Mouse (Mus musculus) frontal cortex, adult 2 months (tissue): ENCODE results near the gene P2rx3. TPM values are rescaled to one million over a fixed set of nuclear protein-coding genes. Genes with fewer than 3 reads are reported as not detected.

ENCODE experiments used
- DNase-seq, 2 experiments: peaks; one replicate each; pipeline ENCODE4 v3.0.0; 2022; ENCODE audit warnings: low spot score in 1 of 2; ENCODE audit errors: extremely low spot score in 1 of 2
- polyA plus RNA-seq: library from polyadenylated mRNA; depleted of rRNA; stranded (reverse); fragments of >200 nt; gene quantifications from 2 replicates; pipeline ENCODE4 v1.2.3, GENCODE M21; 2012; rRNA removed

P2rx3 gene
- polyA plus RNA-seq, result 1.8 and 2.1 TPM in 2 replicates

DNA sequence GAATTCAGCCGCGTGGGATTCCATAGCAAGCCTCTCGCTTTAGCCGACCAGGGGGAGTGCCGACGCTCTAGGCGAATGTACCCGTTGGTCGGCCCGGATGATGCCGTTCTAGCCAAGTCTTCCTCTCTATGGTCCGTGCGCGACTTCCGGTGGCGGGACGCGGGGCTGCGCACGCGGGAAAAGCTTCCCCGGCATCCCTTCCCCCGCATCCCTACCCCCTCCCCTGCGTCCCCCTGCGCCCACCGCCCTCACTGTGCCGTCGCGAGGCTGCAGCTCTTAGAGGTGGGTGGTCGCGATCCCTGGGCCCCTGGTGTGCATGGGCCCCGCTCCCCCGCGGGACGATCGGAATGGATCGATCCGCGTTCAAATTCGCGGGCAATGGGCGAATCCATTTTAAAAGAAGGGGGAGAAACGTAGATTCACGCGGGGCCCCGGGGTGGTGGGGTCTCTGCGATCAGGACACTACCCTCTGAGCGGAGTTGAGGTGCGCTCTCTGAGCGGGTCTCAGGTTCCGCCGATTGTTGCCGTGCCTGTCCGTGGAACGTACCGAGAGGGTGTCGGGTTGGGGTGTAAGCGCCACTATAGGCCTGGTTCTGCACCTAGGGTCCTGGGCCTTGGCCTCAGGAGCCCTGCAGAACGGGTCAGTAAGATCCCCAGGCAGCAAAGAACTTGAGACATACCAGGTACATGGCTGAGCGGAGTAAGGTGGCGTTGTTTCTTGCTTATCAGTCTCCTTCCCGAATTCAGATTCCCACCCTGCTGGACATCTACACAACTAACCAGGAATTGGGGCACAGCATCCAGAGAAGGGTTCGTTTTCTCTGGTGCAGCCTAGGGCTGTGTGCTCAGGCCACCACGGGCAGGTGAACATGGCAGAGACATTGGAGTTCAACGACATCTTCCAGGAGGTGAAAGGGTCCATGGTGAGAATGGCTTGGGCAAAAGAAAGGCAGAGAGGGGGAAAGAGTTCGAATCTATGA, at the start of gene P2rx3, which contains the start of gene Ssrp1:
P2rx3 (minus strand) TSS at position 416 of the 980 bp plus-strand sequence.
Ssrp1 (plus strand) TSS at position 188 of the 980 bp plus-strand sequence.
- peak; percentile 72 to 95 for DNase-seq

DNA sequence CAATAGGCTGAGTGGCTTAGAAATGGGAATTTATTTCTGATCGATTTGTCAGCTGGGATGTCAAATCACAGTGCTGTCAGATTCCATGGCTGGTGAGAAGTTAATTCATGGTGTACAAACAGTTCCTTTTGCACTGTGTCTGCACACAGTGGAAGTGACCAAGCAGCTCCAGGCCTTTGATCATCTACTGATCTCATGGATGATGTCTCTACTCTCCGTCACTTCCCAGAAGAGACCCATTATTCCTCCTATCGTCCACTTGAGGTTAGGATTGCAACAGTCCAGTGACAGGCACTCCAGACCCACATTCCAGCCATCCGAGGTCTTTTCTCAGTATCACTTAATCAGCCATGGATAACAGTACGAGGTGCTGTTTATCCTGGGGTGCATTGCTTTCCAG, 36.5 kb upstream of the P2rx3 start:
- DNase-seq, result no peak

DNA sequence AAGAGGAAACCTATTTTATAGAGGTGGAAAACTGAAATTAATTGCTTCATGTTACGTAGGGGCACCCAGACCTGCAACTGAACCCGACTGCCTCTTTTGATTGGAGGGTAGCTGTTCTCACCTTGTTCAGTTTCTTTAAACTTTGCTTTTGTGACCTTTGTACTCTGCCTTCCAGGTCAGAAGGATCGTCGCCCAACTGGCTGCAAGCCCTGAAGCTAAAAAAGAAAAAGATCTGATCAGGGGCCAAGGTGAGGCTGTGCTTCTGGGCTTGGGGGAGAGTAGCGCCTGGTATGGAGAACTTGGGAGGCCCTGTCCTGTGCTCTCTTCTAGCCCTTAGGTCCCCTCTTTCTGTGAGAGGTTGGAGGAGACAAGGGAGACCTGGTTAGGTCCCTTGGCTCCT, 34.7 kb upstream of the P2rx3 start:
- no peak for DNase-seq

DNA sequence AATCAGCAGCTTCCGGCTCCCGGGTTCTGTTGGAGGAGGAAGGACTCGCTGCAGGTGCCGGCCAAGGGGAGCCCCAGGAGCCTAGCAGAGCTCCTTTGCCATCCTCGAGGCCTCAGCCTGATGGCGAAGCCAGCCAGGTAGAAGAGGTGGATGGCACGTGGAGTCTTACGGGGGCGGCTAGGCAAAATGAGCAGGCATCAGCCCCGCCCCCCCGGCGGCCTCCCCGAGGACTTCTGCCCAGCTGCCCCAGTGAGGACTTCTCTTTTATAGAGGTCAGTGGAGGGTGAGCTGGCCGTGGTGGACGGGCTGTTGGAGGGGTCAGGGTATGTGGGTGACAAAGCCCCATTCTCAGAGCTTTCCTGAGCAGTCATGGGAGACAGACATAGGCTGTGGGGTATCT, 32.8 kb upstream of the P2rx3 start:
- no peak for DNase-seq

- no peak for DNase-seq
These were observed 31.4 kb upstream of the P2rx3 start for GRCm38 (mm10) chr2:85068626-85069025.

GRCm38 (mm10) chr2:85067903-85068625, 30.8 kb upstream of the P2rx3 start:
- DNase-seq, result no peak

- no peak for DNase-seq
These were observed 29.7 kb upstream of the P2rx3 start for GRCm38 (mm10) chr2:85066937-85067336.

DNA sequence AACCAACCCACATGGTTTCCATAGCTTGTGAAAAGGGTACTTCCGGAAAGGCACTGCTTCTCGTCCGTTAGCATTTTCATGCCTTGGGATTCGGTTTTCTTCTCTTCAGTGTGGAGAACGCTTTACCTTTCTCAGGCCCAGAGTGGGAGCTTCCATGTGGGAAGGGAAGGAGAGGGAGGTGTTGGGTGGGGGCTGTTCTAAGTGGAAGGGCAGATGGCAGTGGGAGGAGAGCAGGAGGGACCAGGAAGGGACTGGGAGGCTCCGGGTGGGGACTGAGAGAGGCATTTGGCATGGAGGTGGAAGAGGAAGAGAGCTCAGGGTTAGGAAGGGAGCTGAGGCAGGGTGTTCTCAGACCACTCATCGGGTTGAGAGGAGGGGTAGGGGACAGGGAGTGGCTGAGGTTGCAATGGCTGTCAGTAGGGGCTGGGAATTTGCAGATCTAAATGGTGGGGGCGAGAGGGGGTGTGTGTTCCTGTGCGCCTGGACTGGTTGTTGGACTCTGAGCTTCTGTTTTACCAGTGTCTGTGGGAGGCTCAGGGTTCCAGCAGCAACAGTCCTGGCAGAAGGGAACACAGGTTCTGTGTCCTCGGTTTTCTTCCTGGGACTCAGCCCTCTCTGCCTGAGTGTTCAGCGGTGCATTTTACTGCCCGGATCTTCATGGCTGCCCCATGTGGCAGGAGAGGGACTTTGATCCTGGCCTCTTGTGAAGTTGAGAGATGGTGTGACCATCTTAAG, 28.0 kb upstream of the P2rx3 start:
- peak in 1 of 2 experiments; percentile 66 for DNase-seq

DNA sequence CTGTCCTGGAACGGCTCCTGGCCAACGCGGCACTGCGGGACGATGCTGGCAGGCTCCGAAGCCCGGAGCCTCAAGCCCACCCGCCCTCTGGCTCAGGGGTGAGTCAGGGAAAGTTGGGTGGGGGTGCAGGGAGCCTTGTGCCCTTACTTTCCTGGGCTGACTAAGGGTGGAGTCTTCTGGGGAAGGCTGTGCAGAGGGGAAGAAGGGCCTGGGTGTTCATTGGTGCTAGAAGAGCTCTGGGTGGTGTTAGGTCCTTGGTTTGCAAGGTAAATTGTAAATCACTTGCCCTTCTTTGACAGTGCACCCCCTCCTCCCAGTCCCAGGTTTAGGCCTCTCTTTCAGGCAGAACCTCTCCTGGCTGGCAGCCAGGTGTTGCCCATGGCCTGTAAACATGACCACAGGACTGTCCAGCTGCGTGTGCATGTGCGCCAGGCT, 23.9 kb upstream of the P2rx3 start:
- DNase-seq, result no peak

GRCm38 (mm10) chr2:85060591-85061060, 23.4 kb upstream of the P2rx3 start:
- no peak for DNase-seq

- no peak for DNase-seq
These were observed 22.4 kb upstream of the P2rx3 start for GRCm38 (mm10) chr2:85059677-85060076.

- no peak for DNase-seq
These were observed 19.4 kb upstream of the P2rx3 start for GRCm38 (mm10) chr2:85056711-85057110.

DNA sequence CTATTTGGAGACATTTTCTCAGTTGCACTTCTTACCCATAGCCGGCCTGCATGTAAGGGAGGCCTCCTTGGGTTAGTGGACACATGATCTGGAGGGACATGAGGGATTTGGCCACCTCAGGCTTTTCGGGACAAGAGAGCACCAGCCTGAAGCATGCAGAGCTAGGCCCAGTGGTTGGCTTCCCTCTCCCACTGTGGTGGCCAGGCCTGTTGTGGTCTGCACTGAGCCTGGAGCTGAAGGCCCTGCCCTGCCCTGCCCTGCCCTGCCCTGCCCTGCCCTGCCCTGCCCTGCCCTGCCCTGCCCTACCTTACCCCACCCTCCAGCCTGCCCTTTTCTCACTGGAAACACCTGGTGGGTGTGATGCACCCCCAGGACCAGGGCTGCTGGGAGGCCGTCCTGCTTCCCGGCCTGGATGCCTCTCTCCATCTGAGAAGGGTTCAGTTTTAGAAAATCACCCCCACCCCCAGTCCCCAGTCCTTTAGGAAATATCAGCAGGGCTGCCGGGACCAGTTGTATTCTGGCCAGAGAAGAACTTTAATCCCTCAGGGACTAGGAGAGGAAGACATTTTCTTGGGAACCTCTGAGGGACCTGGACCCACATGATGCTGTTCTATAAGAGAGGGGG, 16.0 kb upstream of the P2rx3 start:
- no peak for DNase-seq

- no peak for DNase-seq
These were observed 13.5 kb upstream of the P2rx3 start for GRCm38 (mm10) chr2:85050746-85051145.

DNA sequence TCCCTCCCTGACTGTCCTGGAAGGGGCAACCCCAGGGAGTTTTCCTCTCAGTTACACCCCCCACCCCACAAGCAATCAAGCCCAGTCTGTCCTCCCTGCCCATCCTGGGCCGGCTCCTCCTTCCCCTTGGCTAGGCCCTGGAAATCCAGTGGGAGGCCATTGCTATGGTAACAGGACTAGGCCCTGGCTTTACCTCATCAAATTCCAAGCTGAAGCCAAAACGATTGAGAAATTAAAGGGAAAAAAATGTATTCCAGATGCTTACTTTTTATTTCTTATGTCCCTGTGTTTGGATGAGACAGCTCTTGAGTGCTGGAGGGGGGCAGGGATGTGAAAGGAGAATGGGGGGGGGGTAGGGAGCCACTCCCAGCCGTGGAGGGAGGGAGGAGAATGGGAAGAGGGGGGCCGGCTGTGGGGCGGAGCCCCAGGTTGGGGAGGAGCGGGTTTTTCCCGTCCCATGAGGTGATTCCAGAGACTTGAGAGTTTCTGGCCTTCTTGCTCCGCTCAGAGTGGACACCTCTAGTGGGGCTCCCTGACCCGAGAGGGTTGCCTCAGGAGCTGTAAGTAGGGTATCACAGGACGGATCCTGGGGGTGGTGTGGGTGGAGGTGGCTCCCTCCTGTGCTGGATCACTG, 12.9 kb upstream of the P2rx3 start:
- DNase-seq, result peak in 1 of 2 experiments; percentile 67

DNA sequence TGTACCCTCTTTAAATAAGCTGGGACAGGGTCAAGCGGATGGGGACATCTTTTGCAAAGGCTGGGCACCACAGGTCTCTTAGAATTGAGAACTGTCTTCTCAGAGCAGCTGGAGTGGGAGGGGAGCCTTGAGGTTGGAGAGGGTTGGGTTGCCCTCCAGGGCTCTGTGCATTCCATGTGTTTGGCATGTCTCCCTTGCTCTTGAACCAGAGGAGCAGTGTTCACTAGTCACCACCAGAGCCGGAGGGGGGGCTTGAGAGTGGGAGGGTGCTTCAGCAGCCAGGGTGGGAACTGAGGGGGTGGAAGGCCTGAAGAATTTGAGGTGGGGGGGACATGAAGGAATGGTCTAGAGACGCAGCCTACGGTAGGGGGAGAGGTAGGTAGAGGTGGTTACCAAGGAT, 12.0 kb upstream of the P2rx3 start:
- no peak for DNase-seq

GRCm38 (mm10) chr2:85048168-85048751, 11.0 kb upstream of the P2rx3 start:
- DNase-seq, result peak in 1 of 2 experiments; percentile 74

DNA sequence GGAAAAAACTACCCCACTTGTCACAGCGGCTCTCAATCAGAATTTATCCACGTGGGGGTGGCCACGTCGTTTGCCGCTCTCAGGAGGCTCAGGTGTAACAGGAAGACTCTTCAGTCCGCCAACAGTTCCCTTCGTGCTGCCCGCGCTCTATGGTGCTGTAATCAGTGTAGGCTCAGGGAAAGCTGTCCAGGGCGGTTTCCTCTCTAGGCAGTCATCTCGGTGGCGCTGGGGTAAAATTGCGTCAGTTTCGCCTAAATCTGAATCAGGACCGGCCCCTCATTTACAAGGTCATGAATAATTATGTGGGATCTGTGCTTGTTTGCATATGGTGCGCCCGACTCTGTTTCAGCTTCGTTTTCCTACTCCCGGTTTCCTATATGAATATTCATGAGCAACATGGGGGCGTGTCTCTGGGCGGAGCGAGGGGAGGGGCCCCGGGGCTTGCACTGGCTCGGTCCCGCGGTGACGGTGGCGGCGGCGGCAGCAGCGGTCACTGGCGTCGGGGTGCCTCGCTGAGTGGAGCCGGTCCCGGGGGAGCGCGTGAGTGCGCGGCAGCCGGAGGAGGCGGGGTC, 10.4 kb upstream of the P2rx3 start, which contains the start of gene Tnks1bp1:
Tnks1bp1 (plus strand) TSS at position 427 of the 572 bp plus-strand sequence.
- DNase-seq, result peak; percentile 94 to 96

GRCm38 (mm10) chr2:85047081-85047480, 9.8 kb upstream of the P2rx3 start:
- no peak for DNase-seq
